Mouse (Mus musculus) kidney, embryonic 14.5 days (tissue): ENCODE measurements around the gene Tprkb. TPM values are rescaled to one million over a fixed set of nuclear protein-coding genes. Genes with fewer than 3 reads are reported as not detected.
"Not testable (repeated sequence)": the region's sequence is repeated elsewhere in the genome, so short reads cannot be mapped to it uniquely, and the experiment has no call there.

ENCODE experiments used
- ATAC-seq: fragments of 200-750 bp; cut with Nextera tagmentation; 2 replicates; pipeline ENCODE4 v1.8.0; 2017; ENCODE audit warnings: moderate number of reproducible peaks, mild to moderate bottlenecking, moderate TSS enrichment, moderate library complexity; ENCODE audit not compliant: low FRiP score, low TSS enrichment
- H3K27ac ChIP-seq: fragments of 300-500 bp; sonication (generic); 2 replicates; pipeline ENCODE4 v1.5.1; 2014; ENCODE audit warnings: low read depth, mild to moderate bottlenecking, low read length, moderate library complexity, mixed read lengths
- H3K27me3 ChIP-seq: fragments of 300-500 bp; sonication (generic); 2 replicates; pipeline ENCODE4 v1.6.1; 2014; ENCODE audit warnings: mild to moderate bottlenecking, low read length; ENCODE audit not compliant: control insufficient read depth, insufficient read depth
- H3K36me3 ChIP-seq: fragments of 300-500 bp; sonication (generic); 2 replicates; pipeline ENCODE4 v1.6.1; 2014; ENCODE audit warnings: low read length, mixed read lengths; ENCODE audit not compliant: control insufficient read depth, insufficient read depth
- H3K4me1 ChIP-seq: fragments of 300-500 bp; sonication (generic); 2 replicates; pipeline ENCODE4 v1.6.1; 2014; ENCODE audit warnings: low read length, mixed read lengths; ENCODE audit not compliant: control insufficient read depth, insufficient read depth
- H3K4me2 ChIP-seq: fragments of 300-500 bp; sonication (generic); replicated peaks from 2 replicates; pipeline ENCODE4 v1.6.1; 2014; ENCODE audit warnings: low read depth, mild to moderate bottlenecking, low read length
- H3K4me3 ChIP-seq: fragments of 300-500 bp; sonication (generic); 2 replicates; pipeline ENCODE4 v1.5.1; 2014; ENCODE audit warnings: mild to moderate bottlenecking, low read length
- H3K9ac ChIP-seq: fragments of 300-500 bp; sonication (generic); 2 replicates; pipeline ENCODE4 v1.6.1; 2014; ENCODE audit warnings: low read depth, mild to moderate bottlenecking, low read length, moderate library complexity
- H3K9me3 ChIP-seq: fragments of 300-500 bp; sonication (generic); 2 replicates; pipeline ENCODE4 v1.6.1; 2016; ENCODE audit warnings: low read length; ENCODE audit not compliant: control insufficient read depth
- WGBS: fragments of 180-500 bp; shearing (Covaris S2); extraction: QIAGEN DNeasy Blood & Tissue Kit; methylation state at CpG from one replicate; pipeline ENCODE4 v1.1.7; 2014; 5-methylcytosine and 5-hydroxymethylcytosine counted together
- polyA plus RNA-seq: library from polyadenylated mRNA; unstranded; fragments of >200 nt; fragmentation: Nextera tagmentation; extraction: Ambion mirVana; gene quantifications from 2 replicates; pipeline ENCODE4 v1.2.1, GENCODE M21; 2014

Tprkb gene
- polyA plus RNA-seq, 1 experiment from 2014 or later, result 34.2 TPM

- no peak for ATAC-seq
- H3K27me3 ChIP-seq, result no peaks in the 10 kb centered on the region
Observed at GRCm38 (mm10) chr6:85909704-85910103, 2.0 kb upstream of the Tprkb start.

GRCm38 (mm10) chr6:85915141-85915538 is 3.5 kb downstream of the Tprkb start:
- 5% methylated on average over 11 of the region's 11 CpGs for WGBS
- Histone ChIP-seq H3K9me3 (no peaks in the 10 kb centered on the region), H3K9ac (peak overlapping the region; percentile 65), H3K27ac (peak overlapping the region; percentile 85), H3K4me1 (0 out of 2 replicates have a peak, but pooled peaks cover 7% of the 10 kb centered on the region), H3K27me3 (no peaks in the 10 kb centered on the region), H3K36me3 (no peaks in the 10 kb centered on the region), H3K4me3 (peak overlapping the region; percentile 65), H3K4me2 (peak overlapping the region; percentile 85)
- ATAC-seq, result peak; percentile 5; the same call in 1 of the 2 replicates

More at GRCm38 (mm10) chr6:85909704-85910103, 2.0 kb upstream of the Tprkb start:
- Histone ChIP-seq H3K36me3 (no peaks in the 10 kb centered on the region), H3K9ac (no peak overlapping the region), H3K27ac (no peak overlapping the region), H3K9me3 (no peaks in the 10 kb centered on the region), H3K4me2 (no peak overlapping the region), H3K4me1 (0 out of 2 replicates have a peak, but pooled peaks cover 3% of the 10 kb centered on the region), H3K4me3 (no peak overlapping the region)
- 84% methylated on average over 1 of the region's 1 CpGs for WGBS

GRCm38 (mm10) chr6:85915539-85916513 is 4.2 kb downstream of the Tprkb start, which contains the start of gene Nat8f1:
Gene Nat8f1, minus strand, starts transcription at chr6:85915687.
- H3K9me3 ChIP-seq, H3K36me3 ChIP-seq, H3K4me1 ChIP-seq, H3K27me3 ChIP-seq: not testable (repeated sequence)
- H3K4me2 ChIP-seq, result peak within 1 kb of the TSS; percentile 85
- ATAC-seq, result peak; percentile 97
- H3K27ac ChIP-seq, result peak within 1 kb of the TSS; percentile 85
- H3K9ac ChIP-seq, result peak within 1 kb of the TSS; percentile 65
- H3K4me3 ChIP-seq, result peak within 1 kb of the TSS; percentile 65
- WGBS, result under 1% methylated on average over 52 of the region's 61 CpGs

- Histone ChIP-seq H3K4me1 (0 out of 2 replicates have a peak, but pooled peaks cover 7% of the 10 kb centered on the region), H3K36me3 (peaks cover 3% of the 10 kb centered on the region; the same call in 1 of the 2 replicates), H3K4me2 (peak overlapping the region; percentile 72), H3K27me3 (no peaks in the 10 kb centered on the region), H3K4me3 (peak overlapping the region; percentile 65), H3K27ac (no peak overlapping the region), H3K9me3 (no peaks in the 10 kb centered on the region), H3K9ac (peak overlapping the region; percentile 65; the same call in 1 of the 2 replicates)
- ATAC-seq, result no peak
- 83% methylated on average over 6 of the region's 6 CpGs for WGBS
Observed at GRCm38 (mm10) chr6:85916596-85916995, 4.9 kb downstream of the Tprkb start.

GRCm38 (mm10) chr6:85918341-85918740 is 6.7 kb downstream of the Tprkb start:
- ATAC-seq, H3K27me3 ChIP-seq, H3K4me2 ChIP-seq, H3K4me1 ChIP-seq, H3K4me3 ChIP-seq, H3K9me3 ChIP-seq, H3K9ac ChIP-seq, H3K36me3 ChIP-seq, H3K27ac ChIP-seq: not testable (repeated sequence)
- WGBS, result 95% methylated on average over 3 of the region's 3 CpGs

- Histone ChIP-seq H3K9me3 (no peaks in the 10 kb centered on the region), H3K9ac (no peak overlapping the region), H3K4me2 (no peak overlapping the region), H3K4me1 (0 out of 2 replicates have a peak, but pooled peaks cover 7% of the 10 kb centered on the region), H3K36me3 (peaks cover 7% of the 10 kb centered on the region; the same call in 1 of the 2 replicates), H3K4me3 (no peak overlapping the region), H3K27me3 (no peaks in the 10 kb centered on the region), H3K27ac (no peak overlapping the region)
- no peak for ATAC-seq
- 88% methylated on average over 4 of the region's 4 CpGs for WGBS
Observed at GRCm38 (mm10) chr6:85919401-85919800, 7.7 kb downstream of the Tprkb start.

GRCm38 (mm10) chr6:85923643-85924042 is 12.0 kb downstream of the Tprkb start:
- H3K27me3 ChIP-seq, result no peaks in the 10 kb centered on the region
- no peak overlapping the region for H3K27ac ChIP-seq
- ATAC-seq, result no peak
- no peak overlapping the region for H3K9ac ChIP-seq
- 89% methylated on average over 1 of the region's 1 CpGs for whole genome bisulfite sequencing
- peaks cover 42% of the 10 kb centered on the region for H3K36me3 ChIP-seq
- H3K4me2 ChIP-seq, result no peak overlapping the region
- no peaks in the 10 kb centered on the region for H3K9me3 ChIP-seq
- no peak overlapping the region for H3K4me3 ChIP-seq
- no peaks in the 10 kb centered on the region for H3K4me1 ChIP-seq

- no peak overlapping the region for H3K4me2 ChIP-seq
- H3K4me1 ChIP-seq, result no peaks in the 10 kb centered on the region
- 93% methylated on average over 1 of the region's 1 CpGs for WGBS
- H3K27ac ChIP-seq, result no peak overlapping the region
- no peaks in the 10 kb centered on the region for H3K27me3 ChIP-seq
- no peak overlapping the region for H3K4me3 ChIP-seq
- no peaks in the 10 kb centered on the region for H3K9me3 ChIP-seq
- H3K9ac ChIP-seq, result no peak overlapping the region
- H3K36me3 ChIP-seq, result peaks cover 57% of the 10 kb centered on the region
- no peak for ATAC-seq
Observed at GRCm38 (mm10) chr6:85926709-85927108, 15.0 kb downstream of the Tprkb start.
